Mouse (Mus musculus) E14TG2a.4 (cell line): Measurements from ENCODE around the gene Fam20c.

Experiments used
- CTCF ChIP-seq: conservative IDR thresholded peaks from 2 replicates; pipeline ENCODE4 v1.5.1; 2014; ENCODE audit warnings: low read length
- NANOG ChIP-seq: IDR thresholded peaks from 2 replicates; pipeline ENCODE4 v1.6.1; 2014; ENCODE audit warnings: borderline replicate concordance, low read length, mixed read lengths

- TF ChIP-seq CTCF (no peak), NANOG (no peak)
These were observed 36.7 kb downstream of the Fam20c start for GRCm38 (mm10) chr5:138790954-138791480.
